Mouse (Mus musculus): ENCODE measurements around the gene Tent5b. TPM values are rescaled to one million over a fixed set of nuclear protein-coding genes. Genes with fewer than 3 reads are reported as not detected.

The Tent5b gene
- 10.9 and 12.4 TPM in 2 replicates for polyA plus RNA-seq (2011; ENCODE audit: insufficient read depth, insufficient read length, low read depth, missing spikeins)

- peak; percentile 77 for TF ChIP-seq POLR2A (IDR thresholded peaks at IDR 0.05; ENCODE audit: insufficient read depth, low read length)
- TF ChIP-seq EP300 (IDR thresholded peaks at IDR 0.05; ENCODE audit: insufficient read depth, low read depth, low read length): peak; percentile 4; the same call in 1 of the 2 replicates
- peak; percentile 92 for TF ChIP-seq CTCF (IDR thresholded peaks at IDR 0.05; ENCODE audit: low read depth, low read length)
- Histone ChIP-seq H3K4me1 (ENCODE audit: control insufficient read depth, insufficient read depth, low read length) (peaks cover 1% of the 10 kb centered on the region), H3K4me3 (ENCODE audit: low read depth, low read length) (peak within 1 kb of the TSS; percentile 66), H3K9ac (ENCODE audit: low read depth, poor library complexity, severe bottlenecking) (peak within 1 kb of the TSS; percentile 43), H3K27ac (ENCODE audit: insufficient read depth, low read length) (no peak within 1 kb of the TSS), H3K9me3 (replicated peaks; ENCODE audit: control insufficient read depth, insufficient read depth, low read length, poor library complexity, severe bottlenecking) (no peaks in the 10 kb centered on the region), H3K36me3 (ENCODE audit: control insufficient read depth, insufficient read depth, low read length, poor library complexity, severe bottlenecking) (no peaks in the 10 kb centered on the region), H3K27me3 (ENCODE audit: control insufficient read depth, insufficient read depth, low read length, poor library complexity, severe bottlenecking) (no peaks in the 10 kb centered on the region)
These were observed at the start of gene Tent5b for GRCm38 (mm10) chr4:133479458-133480184. Gene Tent5b (plus strand): TSS chr4:133480132.

DNA sequence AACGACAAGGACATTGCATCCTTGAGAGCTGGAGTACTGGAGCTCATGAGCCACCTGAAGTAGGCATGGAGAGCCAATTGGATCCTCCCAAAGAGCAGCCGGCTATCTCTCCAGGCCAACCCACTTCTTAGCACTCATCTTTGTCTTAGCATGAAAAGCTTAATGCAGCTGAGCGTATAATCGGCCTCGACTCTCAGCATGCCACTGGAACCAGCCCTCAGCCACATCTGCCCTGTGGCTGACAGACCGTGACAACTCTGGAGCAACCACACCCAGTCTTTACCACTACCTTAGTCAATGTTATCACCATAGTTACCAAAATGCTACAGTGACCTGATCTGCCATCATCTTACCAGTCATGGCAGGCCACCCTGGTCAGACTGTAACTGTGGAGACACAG is 48.4 kb upstream of the Tent5b start:
- Histone ChIP-seq H3K27ac (ENCODE audit: insufficient read depth, low read length) (no peak overlapping the region), H3K27me3 (ENCODE audit: control insufficient read depth, insufficient read depth, low read length, poor library complexity, severe bottlenecking) (no peaks in the 10 kb centered on the region), H3K9ac (ENCODE audit: low read depth, poor library complexity, severe bottlenecking) (no peak overlapping the region), H3K9me3 (replicated peaks; ENCODE audit: control insufficient read depth, insufficient read depth, low read length, poor library complexity, severe bottlenecking) (no peaks in the 10 kb centered on the region), H3K4me1 (ENCODE audit: control insufficient read depth, insufficient read depth, low read length) (no peaks in the 10 kb centered on the region), H3K36me3 (ENCODE audit: control insufficient read depth, insufficient read depth, low read length, poor library complexity, severe bottlenecking) (no peaks in the 10 kb centered on the region), H3K4me3 (ENCODE audit: low read depth, low read length) (no peak overlapping the region)
- TF ChIP-seq CTCF (IDR thresholded peaks at IDR 0.05; ENCODE audit: low read depth, low read length): no peak
- TF ChIP-seq POLR2A (IDR thresholded peaks at IDR 0.05; ENCODE audit: insufficient read depth, low read length): no peak
- TF ChIP-seq EP300 (IDR thresholded peaks at IDR 0.05; ENCODE audit: insufficient read depth, low read depth, low read length): no peak

DNA sequence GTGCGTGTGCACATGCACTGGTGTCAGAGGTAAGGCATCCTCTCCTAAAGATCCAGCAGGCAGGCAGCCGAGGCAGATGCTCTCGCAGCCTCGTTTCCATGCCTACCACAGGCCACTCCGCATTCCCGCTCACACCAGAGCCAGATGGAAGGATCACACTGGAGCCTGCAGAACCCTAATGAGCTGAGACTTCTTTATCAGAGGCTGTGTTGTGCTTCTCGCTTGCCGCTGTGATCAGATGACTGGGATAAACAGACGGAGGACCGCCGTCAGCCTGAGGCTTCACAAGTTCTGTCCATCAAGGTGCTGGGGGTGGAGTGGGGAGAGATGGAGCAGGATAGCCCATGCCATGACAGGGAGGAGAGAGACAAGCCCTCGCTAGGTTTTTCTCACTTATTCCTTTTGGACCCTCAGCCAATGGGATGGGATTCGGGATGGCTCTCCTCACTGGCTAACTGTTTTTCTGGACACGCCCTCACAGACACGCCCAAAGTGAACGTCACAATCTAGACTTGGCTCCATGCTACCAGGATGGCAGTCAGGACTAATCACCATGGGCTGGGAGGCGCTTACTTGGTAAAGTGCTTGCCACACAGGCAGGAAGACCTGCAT is 47.3 kb upstream of the Tent5b start:
- H3K4me1 ChIP-seq (ENCODE audit: control insufficient read depth, insufficient read depth, low read length): no peaks in the 10 kb centered on the region
- H3K9ac ChIP-seq (ENCODE audit: low read depth, poor library complexity, severe bottlenecking): no peak overlapping the region
- no peaks in the 10 kb centered on the region for H3K27me3 ChIP-seq (ENCODE audit: control insufficient read depth, insufficient read depth, low read length, poor library complexity, severe bottlenecking)
- no peaks in the 10 kb centered on the region for H3K36me3 ChIP-seq (ENCODE audit: control insufficient read depth, insufficient read depth, low read length, poor library complexity, severe bottlenecking)
- no peaks in the 10 kb centered on the region for H3K9me3 ChIP-seq (replicated peaks; ENCODE audit: control insufficient read depth, insufficient read depth, low read length, poor library complexity, severe bottlenecking)
- no peak overlapping the region for H3K27ac ChIP-seq (ENCODE audit: insufficient read depth, low read length)
- H3K4me3 ChIP-seq (ENCODE audit: low read depth, low read length): peak overlapping the region; percentile 27
- TF ChIP-seq POLR2A (IDR thresholded peaks at IDR 0.05; ENCODE audit: insufficient read depth, low read length) (no peak), CTCF (IDR thresholded peaks at IDR 0.05; ENCODE audit: low read depth, low read length) (no peak), EP300 (IDR thresholded peaks at IDR 0.05; ENCODE audit: insufficient read depth, low read depth, low read length) (no peak)

GRCm38 (mm10) chr4:133435921-133436320 is 44.0 kb upstream of the Tent5b start:
- no peak overlapping the region for H3K4me3 ChIP-seq (ENCODE audit: low read depth, low read length)
- no peak overlapping the region for H3K9ac ChIP-seq (ENCODE audit: low read depth, poor library complexity, severe bottlenecking)
- no peaks in the 10 kb centered on the region for H3K27me3 ChIP-seq (ENCODE audit: control insufficient read depth, insufficient read depth, low read length, poor library complexity, severe bottlenecking)
- H3K9me3 ChIP-seq (replicated peaks; ENCODE audit: control insufficient read depth, insufficient read depth, low read length, poor library complexity, severe bottlenecking): no peaks in the 10 kb centered on the region
- no peak overlapping the region for H3K27ac ChIP-seq (ENCODE audit: insufficient read depth, low read length)
- no peaks in the 10 kb centered on the region for H3K36me3 ChIP-seq (ENCODE audit: control insufficient read depth, insufficient read depth, low read length, poor library complexity, severe bottlenecking)
- H3K4me1 ChIP-seq (ENCODE audit: control insufficient read depth, insufficient read depth, low read length): peaks cover 6% of the 10 kb centered on the region
- no peak for TF ChIP-seq CTCF (IDR thresholded peaks at IDR 0.05; ENCODE audit: low read depth, low read length)
- TF ChIP-seq POLR2A (IDR thresholded peaks at IDR 0.05; ENCODE audit: insufficient read depth, low read length): no peak
- no peak for TF ChIP-seq EP300 (IDR thresholded peaks at IDR 0.05; ENCODE audit: insufficient read depth, low read depth, low read length)

DNA sequence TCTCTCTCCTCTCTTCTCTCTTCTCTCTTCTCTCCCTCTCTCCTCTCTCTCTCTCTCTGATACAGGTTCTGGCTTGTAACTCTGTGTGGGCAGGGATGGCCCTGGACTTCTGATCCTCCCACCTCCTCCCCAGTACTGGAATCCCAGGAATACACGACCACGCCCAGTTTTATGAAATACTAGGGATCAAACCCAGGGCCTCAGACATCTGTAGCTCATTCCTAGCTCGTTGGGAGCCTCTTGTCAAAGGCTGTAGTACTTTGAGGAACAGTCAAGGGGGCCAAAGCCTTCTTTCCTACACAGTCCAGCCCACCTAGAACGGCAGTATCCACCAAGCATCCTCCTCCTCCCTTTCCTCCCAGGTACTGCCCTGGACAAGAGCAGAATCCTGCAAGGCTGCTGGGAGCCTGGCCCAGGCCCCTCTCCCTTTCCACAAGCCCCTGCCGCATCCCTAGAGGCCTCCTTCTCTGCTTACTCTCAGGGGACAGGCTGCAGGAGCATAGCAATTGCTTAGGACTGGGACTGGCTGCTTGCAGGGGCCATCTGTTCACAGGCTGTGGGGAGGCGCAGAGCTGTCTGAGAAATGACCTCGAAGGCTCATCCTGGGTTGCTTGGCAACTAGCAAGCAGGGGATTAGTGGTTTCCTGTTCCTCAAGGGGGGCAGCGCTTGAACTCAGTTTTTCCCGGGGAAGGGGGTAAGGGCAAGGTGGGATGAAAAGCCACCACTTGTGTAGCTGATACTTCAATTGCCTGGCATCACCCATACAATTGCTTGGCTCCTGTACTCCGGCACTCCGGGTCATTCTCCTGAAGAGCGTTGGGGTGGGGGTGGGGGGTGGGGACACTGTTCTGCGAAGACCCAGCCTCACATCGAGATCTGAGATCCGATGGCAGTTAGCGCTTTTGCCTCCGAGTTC is 40.2 kb upstream of the Tent5b start:
- TF ChIP-seq CTCF (IDR thresholded peaks at IDR 0.05; ENCODE audit: low read depth, low read length): no peak
- no peak for TF ChIP-seq POLR2A (IDR thresholded peaks at IDR 0.05; ENCODE audit: insufficient read depth, low read length)
- no peak for TF ChIP-seq EP300 (IDR thresholded peaks at IDR 0.05; ENCODE audit: insufficient read depth, low read depth, low read length)
- no peaks in the 10 kb centered on the region for H3K27me3 ChIP-seq (ENCODE audit: control insufficient read depth, insufficient read depth, low read length, poor library complexity, severe bottlenecking)
- no peak overlapping the region for H3K9ac ChIP-seq (ENCODE audit: low read depth, poor library complexity, severe bottlenecking)
- no peak overlapping the region for H3K4me3 ChIP-seq (ENCODE audit: low read depth, low read length)
- no peaks in the 10 kb centered on the region for H3K9me3 ChIP-seq (replicated peaks; ENCODE audit: control insufficient read depth, insufficient read depth, low read length, poor library complexity, severe bottlenecking)
- peaks cover 6% of the 10 kb centered on the region for H3K4me1 ChIP-seq (ENCODE audit: control insufficient read depth, insufficient read depth, low read length)
- H3K36me3 ChIP-seq (ENCODE audit: control insufficient read depth, insufficient read depth, low read length, poor library complexity, severe bottlenecking): no peaks in the 10 kb centered on the region
- H3K27ac ChIP-seq (ENCODE audit: insufficient read depth, low read length): no peak overlapping the region

Data from ES-Bruce4 (cell line).